Mouse (Mus musculus) intestine, embryonic 14.5 days (tissue): Measurements from ENCODE around the gene Wdhd1. TPM values are rescaled to one million over a fixed set of nuclear protein-coding genes. Genes with fewer than 3 reads are reported as not detected.
"Not testable (repeated sequence)": the region's sequence is repeated elsewhere in the genome, so short reads cannot be mapped to it uniquely, and the experiment has no call there.

Source experiments
- ATAC-seq: fragments of 200-750 bp; cut with Nextera tagmentation; replicated peaks from 2 replicates; pipeline ENCODE4 v1.8.0; 2017; ENCODE audit warnings: low read depth, moderate number of reproducible peaks, moderate TSS enrichment, moderate library complexity; ENCODE audit not compliant: low FRiP score, low TSS enrichment
- DNase-seq: peaks from one replicate; pipeline ENCODE4 v3.0.0-alpha.2; 2018; ENCODE audit warnings: low spot score
- H3K27ac ChIP-seq: fragments of 300-500 bp; sonication (generic); 2 replicates; pipeline ENCODE4 v1.5.1; 2014; ENCODE audit warnings: low read depth, mild to moderate bottlenecking, control low read depth
- H3K27me3 ChIP-seq: fragments of 300-500 bp; sonication (generic); replicated peaks from 2 replicates; pipeline ENCODE4 v1.6.1; 2014; ENCODE audit warnings: low read length, control low read depth; ENCODE audit not compliant: control insufficient read depth, insufficient read depth
- H3K36me3 ChIP-seq: fragments of 300-500 bp; sonication (generic); 2 replicates; pipeline ENCODE4 v1.6.1; 2014; ENCODE audit warnings: low read length, control low read depth; ENCODE audit not compliant: control insufficient read depth, insufficient read depth
- H3K4me1 ChIP-seq: fragments of 300-500 bp; sonication (generic); replicated peaks from 2 replicates; pipeline ENCODE4 v1.6.1; 2014; ENCODE audit warnings: low read length, control low read depth, mixed read lengths; ENCODE audit not compliant: control insufficient read depth, insufficient read depth
- H3K4me2 ChIP-seq: fragments of 300-500 bp; sonication (generic); 2 replicates; pipeline ENCODE4 v1.6.1; 2014; ENCODE audit warnings: low read length
- H3K4me3 ChIP-seq: fragments of 300-500 bp; sonication (generic); 2 replicates; pipeline ENCODE4 v1.5.1; 2014; ENCODE audit warnings: low read depth, low read length, control low read depth, mixed read lengths
- H3K9ac ChIP-seq: fragments of 300-500 bp; sonication (generic); 2 replicates; pipeline ENCODE4 v1.6.1; 2014; ENCODE audit warnings: mild to moderate bottlenecking, low read length
- H3K9me3 ChIP-seq: fragments of 300-500 bp; sonication (generic); 2 replicates; pipeline ENCODE4 v1.6.1; 2016; ENCODE audit warnings: low read length, control low read depth; ENCODE audit not compliant: control insufficient read depth
- WGBS: fragments of 180-500 bp; shearing (Covaris S2); extraction: QIAGEN DNeasy Blood & Tissue Kit; methylation state at CpG from one replicate; pipeline ENCODE4 v1.1.7; 2014; 5-methylcytosine and 5-hydroxymethylcytosine counted together
- polyA plus RNA-seq: library from polyadenylated mRNA; unstranded; fragments of >200 nt; fragmentation: Nextera tagmentation; extraction: Ambion mirVana; gene quantifications from 2 replicates; pipeline ENCODE4 v1.2.1, GENCODE M21; 2014

Gene Wdhd1
- polyA plus RNA-seq, result 34.8 and 39.9 TPM in 2 replicates

GRCm38 (mm10) chr14:47276637-47277393 is at the start of gene Wdhd1, which contains the start of gene Socs4:
Gene Wdhd1 (minus strand): TSS chr14:47276857.
Gene Socs4 (plus strand): TSS chr14:47276931.
- H3K9ac ChIP-seq, result peak within 1 kb of the TSS; percentile 86
- peak; percentile 99 for ATAC-seq
- H3K9me3 ChIP-seq, result no peaks in the 10 kb centered on the region
- H3K4me3 ChIP-seq, result peak within 1 kb of the TSS; percentile 93
- DNase-seq, result peak; percentile 96
- H3K36me3 ChIP-seq, result peaks cover 17% of the 10 kb centered on the region
- H3K27ac ChIP-seq, result peak within 1 kb of the TSS; percentile 97
- peak within 1 kb of the TSS; percentile 77 for H3K4me2 ChIP-seq
- WGBS, result under 1% methylated on average over 73 of the region's 77 CpGs
- H3K4me1 ChIP-seq, result peaks cover 12% of the 10 kb centered on the region
- no peaks in the 10 kb centered on the region for H3K27me3 ChIP-seq

- no peak for DNase-seq
- Histone ChIP-seq H3K27me3 (no peaks in the 10 kb centered on the region), H3K9ac (no peak overlapping the region), H3K4me3 (no peak overlapping the region), H3K4me1 (no peaks in the 10 kb centered on the region), H3K9me3 (no peaks in the 10 kb centered on the region), H3K4me2 (no peak overlapping the region), H3K36me3 (peaks cover 16% of the 10 kb centered on the region; the same call in 1 of the 2 replicates), H3K27ac (no peak overlapping the region)
- no peak for ATAC-seq
- 81% methylated on average over 9 of the region's 9 CpGs for WGBS
Measured at GRCm38 (mm10) chr14:47325965-47326761, 49.5 kb upstream of the Wdhd1 start.

- H3K4me3 ChIP-seq, result not testable (repeated sequence)
Measured at GRCm38 (mm10) chr14:47321581-47321980, 44.9 kb upstream of the Wdhd1 start.

GRCm38 (mm10) chr14:47319362-47319761 is 42.7 kb upstream of the Wdhd1 start:
- no peak for DNase-seq
- no peak overlapping the region for H3K9ac ChIP-seq
- peaks cover 68% of the 10 kb centered on the region for H3K36me3 ChIP-seq
- no peaks in the 10 kb centered on the region for H3K27me3 ChIP-seq
- ATAC-seq, result no peak
- 93% methylated on average over 5 of the region's 5 CpGs for WGBS
- no peak overlapping the region for H3K4me2 ChIP-seq
- H3K27ac ChIP-seq, result no peak overlapping the region
- H3K4me1 ChIP-seq, result no peaks in the 10 kb centered on the region
- no peak overlapping the region for H3K4me3 ChIP-seq
- H3K9me3 ChIP-seq, result no peaks in the 10 kb centered on the region

More at GRCm38 (mm10) chr14:47321581-47321980, 44.9 kb upstream of the Wdhd1 start:
- not testable (repeated sequence) for H3K9me3 ChIP-seq, DNase-seq, H3K27ac ChIP-seq, H3K4me2 ChIP-seq, H3K4me1 ChIP-seq, H3K9ac ChIP-seq, H3K27me3 ChIP-seq, ATAC-seq
- 95% methylated on average over 6 of the region's 8 CpGs for whole genome bisulfite sequencing
- H3K36me3 ChIP-seq, result peaks cover 50% of the 10 kb centered on the region

- WGBS, result 95% methylated on average over 18 of the region's 18 CpGs
- Histone ChIP-seq H3K27ac (no peak overlapping the region), H3K4me1 (no peaks in the 10 kb centered on the region), H3K4me2 (no peak overlapping the region), H3K27me3 (no peaks in the 10 kb centered on the region), H3K9ac (no peak overlapping the region), H3K4me3 (no peak overlapping the region), H3K9me3 (no peaks in the 10 kb centered on the region), H3K36me3 (peaks cover 70% of the 10 kb centered on the region)
- no peak for ATAC-seq
- DNase-seq, result no peak
Measured at GRCm38 (mm10) chr14:47310342-47311181, 33.9 kb upstream of the Wdhd1 start.

- Histone ChIP-seq H3K9ac (no peak overlapping the region), H3K4me3 (no peak overlapping the region), H3K4me1 (0 out of 2 replicates have a peak, but pooled peaks cover 3% of the 10 kb centered on the region), H3K36me3 (peaks cover 63% of the 10 kb centered on the region), H3K27me3 (no peaks in the 10 kb centered on the region), H3K9me3 (no peaks in the 10 kb centered on the region), H3K27ac (no peak overlapping the region), H3K4me2 (no peak overlapping the region)
- DNase-seq, result no peak
- 96% methylated on average over 1 of the region's 1 CpGs for WGBS
- no peak for ATAC-seq
Measured at GRCm38 (mm10) chr14:47309061-47309460, 32.4 kb upstream of the Wdhd1 start.

- no peak overlapping the region for H3K4me2 ChIP-seq
- no peak for DNase-seq
- peaks cover 51% of the 10 kb centered on the region for H3K36me3 ChIP-seq
- ATAC-seq, result no peak
- WGBS, result 75% methylated on average over 3 of the region's 3 CpGs
- H3K9me3 ChIP-seq, result no peaks in the 10 kb centered on the region
- H3K27ac ChIP-seq, result no peak overlapping the region
- H3K4me1 ChIP-seq, result 0 out of 2 replicates have a peak, but pooled peaks cover 3% of the 10 kb centered on the region
- no peak overlapping the region for H3K9ac ChIP-seq
- H3K27me3 ChIP-seq, result no peaks in the 10 kb centered on the region
- no peak overlapping the region for H3K4me3 ChIP-seq
Measured at GRCm38 (mm10) chr14:47307669-47308068, 31.0 kb upstream of the Wdhd1 start.

GRCm38 (mm10) chr14:47305933-47306332 is 29.3 kb upstream of the Wdhd1 start:
- 72% methylated on average over 4 of the region's 4 CpGs for WGBS
- H3K4me2 ChIP-seq, result no peak overlapping the region
- no peak overlapping the region for H3K27ac ChIP-seq
- DNase-seq (no peak), ATAC-seq (no peak)
- no peaks in the 10 kb centered on the region for H3K9me3 ChIP-seq
- 0 out of 2 replicates have a peak, but pooled peaks cover 3% of the 10 kb centered on the region for H3K4me1 ChIP-seq
- H3K9ac ChIP-seq, result no peak overlapping the region
- no peak overlapping the region for H3K4me3 ChIP-seq
- peaks cover 33% of the 10 kb centered on the region for H3K36me3 ChIP-seq
- no peaks in the 10 kb centered on the region for H3K27me3 ChIP-seq
